Mouse (Mus musculus) liver, embryonic 11.5 days (tissue): ENCODE data around the gene Tomm40. TPM values are rescaled to one million over a fixed set of nuclear protein-coding genes. Genes with fewer than 3 reads are reported as not detected.

Source experiments
- ATAC-seq: fragments of 200-750 bp; cut with Nextera tagmentation; replicated peaks from 2 replicates; pipeline ENCODE4 v1.8.0; 2017; ENCODE audit warnings: moderate number of reproducible peaks, mild to moderate bottlenecking, moderate TSS enrichment, moderate library complexity; ENCODE audit not compliant: low FRiP score
- DNase-seq: peaks from one replicate; pipeline ENCODE4 v3.0.0-alpha.2; 2017; ENCODE audit warnings: low spot score
- H3K27ac ChIP-seq: fragments of 300-500 bp; sonication (generic); 2 replicates; pipeline ENCODE4 v1.5.1; 2014; ENCODE audit warnings: mild to moderate bottlenecking, low read depth, low read length, control low read depth
- H3K27me3 ChIP-seq: fragments of 300-500 bp; sonication (generic); replicated peaks from 2 replicates; pipeline ENCODE4 v1.6.1; 2014; ENCODE audit warnings: low read length, mixed read lengths; ENCODE audit not compliant: control insufficient read depth, insufficient read depth
- H3K36me3 ChIP-seq: fragments of 300-500 bp; sonication (generic); 2 replicates; pipeline ENCODE4 v1.6.1; 2014; ENCODE audit warnings: mild to moderate bottlenecking, low read length, moderate library complexity, mixed read lengths; ENCODE audit not compliant: control insufficient read depth, insufficient read depth
- H3K4me1 ChIP-seq: fragments of 300-500 bp; sonication (generic); replicated peaks from 2 replicates; pipeline ENCODE4 v1.6.1; 2014; ENCODE audit warnings: low read length, mixed read lengths; ENCODE audit not compliant: control insufficient read depth, insufficient read depth
- H3K4me2 ChIP-seq: fragments of 300-500 bp; sonication (generic); 2 replicates; pipeline ENCODE4 v1.6.1; 2014; ENCODE audit warnings: mild to moderate bottlenecking, control low read depth, moderate library complexity
- H3K4me3 ChIP-seq: fragments of 300-500 bp; sonication (generic); 2 replicates; pipeline ENCODE4 v1.5.1; 2014; ENCODE audit warnings: low read depth, low read length, control low read depth
- H3K9ac ChIP-seq: fragments of 300-500 bp; sonication (generic); 2 replicates; pipeline ENCODE4 v1.6.1; 2014; ENCODE audit warnings: low read depth, low read length, control low read depth
- H3K9me3 ChIP-seq: fragments of 300-500 bp; sonication (generic); 2 replicates; pipeline ENCODE4 v1.6.1; 2016; ENCODE audit warnings: low read length, inconsistent platforms, mixed read lengths; ENCODE audit not compliant: control insufficient read depth
- WGBS: fragments of 180-500 bp; shearing (Covaris S2); extraction: QIAGEN DNeasy Blood & Tissue Kit; methylation state at CpG from one replicate; pipeline ENCODE4 v1.1.7; 2014; 5-methylcytosine and 5-hydroxymethylcytosine counted together
- polyA plus RNA-seq: library from polyadenylated mRNA; unstranded; fragments of >200 nt; fragmentation: Nextera tagmentation; extraction: Ambion mirVana; gene quantifications from 2 replicates; pipeline ENCODE4 v1.2.1, GENCODE M21; 2014

Tomm40 gene
- polyA plus RNA-seq, 1 experiment from 2014 or later, result 259 TPM

DNA sequence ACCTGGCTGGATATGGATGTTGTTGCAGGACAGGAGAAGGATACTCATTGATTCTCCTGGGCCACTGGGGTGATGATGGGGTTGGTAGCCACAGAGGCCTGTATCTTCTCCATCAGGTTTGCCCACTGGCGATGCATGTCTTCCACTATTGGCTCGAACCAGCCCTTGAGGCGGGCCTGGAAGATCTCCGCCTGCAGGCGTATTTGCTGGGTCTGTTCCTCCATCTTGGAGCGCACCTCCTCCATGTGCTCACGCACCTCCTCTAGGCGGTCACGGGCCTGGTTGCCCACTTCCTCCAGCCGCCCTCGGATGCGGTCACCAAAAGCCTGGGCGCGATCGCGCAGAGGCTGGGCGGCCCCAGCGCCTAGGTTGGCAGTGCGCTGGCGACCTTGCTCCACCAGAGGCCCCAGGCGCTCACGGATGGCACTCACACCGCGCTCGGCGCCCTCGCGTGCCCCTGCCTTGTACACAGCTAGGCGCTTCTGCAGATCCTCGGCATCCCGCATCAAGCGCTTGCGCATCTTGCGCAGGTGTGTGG lies 18.8 kb downstream of the Tomm40 start:
- H3K4me3 ChIP-seq, result peak overlapping the region; percentile 58
- H3K27me3 ChIP-seq, result no peaks in the 10 kb centered on the region
- peak overlapping the region; percentile 17; the same call in 1 of the 2 replicates for H3K27ac ChIP-seq
- H3K36me3 ChIP-seq, result peaks cover 12% of the 10 kb centered on the region
- WGBS, result 83% methylated on average over 34 of the region's 34 CpGs
- ATAC-seq (no peak), DNase-seq (no peak)
- no peaks in the 10 kb centered on the region for H3K9me3 ChIP-seq
- H3K4me2 ChIP-seq, result peak overlapping the region; percentile 76
- H3K9ac ChIP-seq, result no peak overlapping the region
- peaks cover 73% of the 10 kb centered on the region for H3K4me1 ChIP-seq

DNA sequence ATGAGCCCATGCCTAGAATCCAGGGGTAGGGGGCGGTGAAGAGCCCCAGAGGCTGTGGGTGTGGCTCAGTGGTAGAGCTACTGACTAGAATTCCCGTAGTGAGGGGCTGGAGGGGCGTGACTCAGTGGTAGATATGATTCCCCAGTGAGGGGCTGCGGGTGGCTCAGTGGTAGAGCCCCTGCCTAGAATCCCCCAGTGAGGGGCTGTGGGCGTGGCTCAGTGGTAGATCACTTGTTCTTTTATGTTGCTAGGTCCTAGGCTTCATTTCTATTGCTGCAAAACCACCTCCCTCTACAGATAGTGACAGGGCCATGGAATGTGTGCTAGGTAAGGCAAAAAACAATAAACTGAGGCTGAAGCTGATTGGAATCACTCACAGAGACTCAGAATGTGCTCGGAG lies 19.4 kb downstream of the Tomm40 start:
- Histone ChIP-seq H3K9me3 (no peaks in the 10 kb centered on the region), H3K9ac (no peak overlapping the region), H3K4me1 (peaks cover 69% of the 10 kb centered on the region), H3K36me3 (peaks cover 12% of the 10 kb centered on the region), H3K4me2 (peak overlapping the region; percentile 76), H3K27me3 (no peaks in the 10 kb centered on the region), H3K27ac (peak overlapping the region; percentile 95; the same call in 1 of the 2 replicates), H3K4me3 (no peak overlapping the region)
- ATAC-seq, result no peak
- no peak for DNase-seq
- WGBS, result 43% methylated on average over 6 of the region's 6 CpGs

- DNase-seq, result no peak
- peak overlapping the region; percentile 7; the same call in 1 of the 2 replicates for H3K4me3 ChIP-seq
- H3K27ac ChIP-seq, result peak overlapping the region; percentile 95
- peak overlapping the region; percentile 32; the same call in 1 of the 2 replicates for H3K9ac ChIP-seq
- no peak for ATAC-seq
- WGBS, result 6% methylated on average over 8 of the region's 8 CpGs
- H3K4me1 ChIP-seq, result peaks cover 62% of the 10 kb centered on the region
- no peaks in the 10 kb centered on the region for H3K9me3 ChIP-seq
- H3K36me3 ChIP-seq, result peaks cover 12% of the 10 kb centered on the region
- H3K27me3 ChIP-seq, result no peaks in the 10 kb centered on the region
- H3K4me2 ChIP-seq, result peak overlapping the region; percentile 76
Measured at GRCm38 (mm10) chr7:19695213-19695594, 20.0 kb downstream of the Tomm40 start.

DNA sequence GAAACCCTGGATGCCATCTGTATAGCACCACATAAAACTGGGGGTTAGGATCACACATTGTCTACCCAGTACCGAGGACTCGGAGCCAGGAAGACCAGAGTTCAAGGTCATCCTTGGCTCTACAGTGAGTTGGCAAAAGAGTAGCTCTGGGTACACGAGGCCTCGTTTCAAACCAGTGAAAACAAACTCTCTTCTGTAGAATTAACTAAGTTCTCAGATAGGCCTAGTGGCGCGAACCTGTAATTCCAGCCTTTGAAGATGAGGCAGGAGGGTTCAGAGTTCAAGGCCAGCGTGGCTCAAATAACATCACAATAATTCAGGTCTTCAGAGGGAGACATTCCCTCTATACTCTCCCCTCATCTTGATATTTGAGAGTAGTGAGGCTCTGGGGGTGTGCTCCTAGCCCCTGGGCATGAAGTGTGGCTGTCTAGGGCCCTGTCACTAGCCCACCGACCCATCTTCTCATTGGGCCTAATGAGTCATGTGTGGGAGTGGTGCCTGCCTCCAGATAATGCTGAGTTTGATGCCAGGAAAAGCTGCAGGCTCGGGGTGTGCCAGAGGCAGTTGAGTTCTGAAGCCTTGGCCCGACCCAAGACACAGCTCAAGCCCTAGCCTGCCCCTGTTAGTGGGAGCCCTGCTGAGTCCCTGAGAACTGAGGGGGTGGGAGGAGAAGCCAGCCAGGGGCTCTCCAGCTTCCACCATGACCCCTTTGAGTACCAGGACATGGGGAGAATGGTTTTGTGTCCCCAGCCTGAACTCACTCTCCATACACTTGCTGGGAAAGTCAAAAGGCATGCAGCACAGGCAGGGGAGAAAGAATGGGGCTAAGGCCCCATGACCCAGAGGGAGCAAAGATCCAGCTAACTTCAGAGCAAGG lies 20.7 kb downstream of the Tomm40 start:
- no peak for DNase-seq
- Histone ChIP-seq H3K4me3 (peak overlapping the region; percentile 7; the same call in 1 of the 2 replicates), H3K36me3 (peaks cover 12% of the 10 kb centered on the region), H3K27me3 (no peaks in the 10 kb centered on the region), H3K9me3 (no peaks in the 10 kb centered on the region), H3K4me1 (peaks cover 57% of the 10 kb centered on the region), H3K27ac (peak overlapping the region; percentile 95), H3K4me2 (peak overlapping the region; percentile 76), H3K9ac (peak overlapping the region; percentile 32; the same call in 1 of the 2 replicates)
- 48% methylated on average over 10 of the region's 10 CpGs for WGBS
- ATAC-seq, result no peak

GRCm38 (mm10) chr7:19693421-19693820 lies 21.8 kb downstream of the Tomm40 start:
- H3K27me3 ChIP-seq, result no peaks in the 10 kb centered on the region
- H3K36me3 ChIP-seq, result peaks cover 12% of the 10 kb centered on the region
- WGBS, result 11% methylated on average over 10 of the region's 10 CpGs
- H3K27ac ChIP-seq, result peak overlapping the region; percentile 95
- no peak overlapping the region for H3K4me3 ChIP-seq
- peak overlapping the region; percentile 10; the same call in 1 of the 2 replicates for H3K9ac ChIP-seq
- ATAC-seq (peak; percentile 49), DNase-seq (no peak)
- H3K4me2 ChIP-seq, result peak overlapping the region; percentile 24
- no peaks in the 10 kb centered on the region for H3K9me3 ChIP-seq
- peaks cover 47% of the 10 kb centered on the region for H3K4me1 ChIP-seq

- Histone ChIP-seq H3K27ac (peak within 1 kb of the TSS; percentile 95), H3K4me3 (peak within 1 kb of the TSS; percentile 16), H3K4me1 (peaks cover 41% of the 10 kb centered on the region), H3K9ac (peak within 1 kb of the TSS; percentile 10), H3K27me3 (no peaks in the 10 kb centered on the region), H3K36me3 (peaks cover 10% of the 10 kb centered on the region), H3K9me3 (no peaks in the 10 kb centered on the region), H3K4me2 (peak within 1 kb of the TSS; percentile 45)
- WGBS, result 46% methylated on average over 28 of the region's 28 CpGs
- DNase-seq (no peak), ATAC-seq (no peak; the same call in 1 of the 2 replicates)
Measured at GRCm38 (mm10) chr7:19691873-19692865, 23.1 kb downstream of the Tomm40 start, which contains the start of gene Apoc1. Gene Apoc1 (minus strand): TSS chr7:19692660.

GRCm38 (mm10) chr7:19691434-19691833 lies 23.8 kb downstream of the Tomm40 start:
- no peaks in the 10 kb centered on the region for H3K27me3 ChIP-seq
- WGBS, result 64% methylated on average over 6 of the region's 6 CpGs
- H3K9me3 ChIP-seq, result no peaks in the 10 kb centered on the region
- H3K4me3 ChIP-seq, result peak overlapping the region; percentile 16; the same call in 1 of the 2 replicates
- peaks cover 4% of the 10 kb centered on the region; the same call in 1 of the 2 replicates for H3K36me3 ChIP-seq
- no peak overlapping the region for H3K9ac ChIP-seq
- DNase-seq (no peak), ATAC-seq (no peak)
- peaks cover 34% of the 10 kb centered on the region for H3K4me1 ChIP-seq
- H3K4me2 ChIP-seq, result peak overlapping the region; percentile 45
- peak overlapping the region; percentile 33; the same call in 1 of the 2 replicates for H3K27ac ChIP-seq

- Histone ChIP-seq H3K4me1 (peaks cover 31% of the 10 kb centered on the region), H3K27ac (no peak overlapping the region), H3K9me3 (no peaks in the 10 kb centered on the region), H3K4me3 (no peak overlapping the region), H3K4me2 (no peak overlapping the region), H3K9ac (no peak overlapping the region), H3K27me3 (no peaks in the 10 kb centered on the region), H3K36me3 (no peaks in the 10 kb centered on the region; the same call in 1 of the 2 replicates)
- 80% methylated on average over 4 of the region's 4 CpGs for WGBS
- DNase-seq (no peak), ATAC-seq (no peak)
Measured at GRCm38 (mm10) chr7:19690845-19691244, 24.4 kb downstream of the Tomm40 start.
